Mouse (Mus musculus): ENCODE results near the gene Pcdh7.

- TF ChIP-seq CTCF (IDR thresholded peaks at IDR 0.05; ENCODE audit: control insufficient read depth, insufficient read depth, low read length) (no peak), POLR2A (IDR thresholded peaks at IDR 0.05; ENCODE audit: borderline replicate concordance, control insufficient read depth, low read depth, low read length) (no peak)
These were observed 147.5 kb downstream of the Pcdh7 start for GRCm38 (mm10) chr5:57865256-57865655.
